Mouse (Mus musculus): ENCODE measurements around the gene Ccdc183. TPM values are rescaled to one million over a fixed set of nuclear protein-coding genes. Genes with fewer than 3 reads are reported as not detected.
A peak's percentile ranks its signal among the peaks of the same experiment; 100 is the strongest.

The Ccdc183 gene
- total and polyA plus RNA-seq, 2 experiments from 2014 or later = 0.26 TPM; not detected in 1

- peak; percentile 21; the same call in 1 of the 2 replicates for TF ChIP-seq CTCF (IDR thresholded peaks at IDR 0.05)
- DNase-seq (ENCODE audit: low spot score) (no peak), ATAC-seq (ENCODE audit: low FRiP score) (no peak)
- no peak overlapping the region for H3K27ac ChIP-seq (ENCODE audit: low read depth, low read length)
- peaks cover 29% of the 10 kb centered on the region for H3K4me1 ChIP-seq (ENCODE audit: insufficient read depth, low read length)
- WGBS = 23% methylated on average over 75 of the region's 75 CpGs
- peaks cover 37% of the 10 kb centered on the region for H3K36me3 ChIP-seq (ENCODE audit: insufficient read depth, low read length)
- H3K9ac ChIP-seq (replicated peaks; ENCODE audit: low read length, poor library complexity, severe bottlenecking) = no peak overlapping the region
- H3K9me3 ChIP-seq (ENCODE audit: low read length) = no peaks in the 10 kb centered on the region
- H3K27me3 ChIP-seq (ENCODE audit: insufficient read depth, low read length) = peaks cover 38% of the 10 kb centered on the region
- peak overlapping the region; percentile 13 for H3K4me3 ChIP-seq (ENCODE audit: low read depth, low read length)
- no peak overlapping the region; the same call in 1 of the 2 replicates for H3K4me2 ChIP-seq (ENCODE audit: low read depth, low read length, poor library complexity, severe bottlenecking)
These were observed 39.3 kb downstream of the Ccdc183 start for GRCm38 (mm10) chr2:25577951-25578795.

GRCm38 (mm10) chr2:25576965-25577891, 40.2 kb downstream of the Ccdc183 start:
- H3K4me3 ChIP-seq (ENCODE audit: low read depth, low read length) = peak overlapping the region; percentile 13; the same call in 1 of the 2 replicates
- peaks cover 27% of the 10 kb centered on the region for H3K4me1 ChIP-seq (ENCODE audit: insufficient read depth, low read length)
- H3K9ac ChIP-seq (replicated peaks; ENCODE audit: low read length, poor library complexity, severe bottlenecking) = no peak overlapping the region
- peaks cover 37% of the 10 kb centered on the region for H3K36me3 ChIP-seq (ENCODE audit: insufficient read depth, low read length)
- no peak overlapping the region; the same call in 1 of the 2 replicates for H3K4me2 ChIP-seq (ENCODE audit: low read depth, low read length, poor library complexity, severe bottlenecking)
- no peaks in the 10 kb centered on the region for H3K9me3 ChIP-seq (ENCODE audit: low read length)
- peaks cover 38% of the 10 kb centered on the region for H3K27me3 ChIP-seq (ENCODE audit: insufficient read depth, low read length)
- ATAC-seq (ENCODE audit: low FRiP score) (no peak), DNase-seq (ENCODE audit: low spot score) (no peak)
- WGBS = 28% methylated on average over 86 of the region's 92 CpGs
- no peak for TF ChIP-seq CTCF (IDR thresholded peaks at IDR 0.05)
- H3K27ac ChIP-seq (ENCODE audit: low read depth, low read length) = no peak overlapping the region

GRCm38 (mm10) chr2:25576028-25576850, 41.2 kb downstream of the Ccdc183 start:
- Histone ChIP-seq H3K4me2 (ENCODE audit: low read depth, low read length, poor library complexity, severe bottlenecking) (no peak overlapping the region), H3K27me3 (ENCODE audit: insufficient read depth, low read length) (peaks cover 38% of the 10 kb centered on the region), H3K36me3 (ENCODE audit: insufficient read depth, low read length) (peaks cover 37% of the 10 kb centered on the region), H3K4me3 (ENCODE audit: low read depth, low read length) (no peak overlapping the region), H3K4me1 (ENCODE audit: insufficient read depth, low read length) (peaks cover 21% of the 10 kb centered on the region), H3K27ac (ENCODE audit: low read depth, low read length) (no peak overlapping the region), H3K9ac (replicated peaks; ENCODE audit: low read length, poor library complexity, severe bottlenecking) (no peak overlapping the region), H3K9me3 (ENCODE audit: low read length) (no peaks in the 10 kb centered on the region)
- no peak for ATAC-seq (ENCODE audit: low FRiP score)
- DNase-seq (ENCODE audit: low spot score) = no peak
- 78% methylated on average over 16 of the region's 16 CpGs for WGBS
- no peak for TF ChIP-seq CTCF (IDR thresholded peaks at IDR 0.05)

GRCm38 (mm10) chr2:25575432-25576027, 41.9 kb downstream of the Ccdc183 start:
- H3K27me3 ChIP-seq (ENCODE audit: insufficient read depth, low read length) = peaks cover 37% of the 10 kb centered on the region
- peak overlapping the region; percentile 66; the same call in 1 of the 2 replicates for H3K9ac ChIP-seq (replicated peaks; ENCODE audit: low read length, poor library complexity, severe bottlenecking)
- H3K4me3 ChIP-seq (ENCODE audit: low read depth, low read length) = peak overlapping the region; percentile 59
- TF ChIP-seq CTCF (IDR thresholded peaks at IDR 0.05) = no peak
- H3K9me3 ChIP-seq (ENCODE audit: low read length) = no peaks in the 10 kb centered on the region
- ATAC-seq (ENCODE audit: low FRiP score) (no peak), DNase-seq (ENCODE audit: low spot score) (peak; percentile 24)
- peak overlapping the region; percentile 91 for H3K27ac ChIP-seq (ENCODE audit: low read depth, low read length)
- H3K36me3 ChIP-seq (ENCODE audit: insufficient read depth, low read length) = peaks cover 37% of the 10 kb centered on the region
- 13% methylated on average over 21 of the region's 21 CpGs for whole genome bisulfite sequencing
- H3K4me1 ChIP-seq (ENCODE audit: insufficient read depth, low read length) = peaks cover 16% of the 10 kb centered on the region
- H3K4me2 ChIP-seq (ENCODE audit: low read depth, low read length, poor library complexity, severe bottlenecking) = peak overlapping the region; percentile 89
